Mouse (Mus musculus): ENCODE data around the gene Dab2ip. TPM values are rescaled to one million over a fixed set of nuclear protein-coding genes. Genes with fewer than 3 reads are reported as not detected.

Dab2ip gene
- total RNA-seq, 2 experiments from 2014 or later: 155 to 169 TPM

- DNase-seq (ENCODE audit: low spot score in 2 of 2): no peak
- intact Hi-C loops (cut with DNase I): no loop called here
These were observed 202.8 kb downstream of the Dab2ip start for GRCm38 (mm10) chr2:35760867-35761266.

DNA sequence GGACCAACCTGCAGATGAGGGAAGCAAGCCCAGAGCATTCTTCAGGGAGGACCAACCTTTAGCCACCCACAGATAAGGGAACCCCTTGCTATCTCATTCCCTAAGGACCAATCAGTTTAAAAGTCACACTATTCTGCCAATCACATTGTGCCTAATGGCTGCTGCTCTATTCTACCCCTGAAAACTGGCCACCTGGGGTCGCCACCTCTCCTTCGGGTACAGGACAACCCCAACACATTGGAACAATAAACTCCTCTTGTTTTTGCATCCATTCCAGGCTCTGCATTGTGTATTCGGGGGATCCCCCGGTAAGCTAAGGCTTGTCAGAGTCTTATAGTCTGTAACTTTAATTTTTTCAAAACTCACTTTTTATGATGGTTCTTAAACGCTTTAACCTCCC lies 203.4 kb downstream of the Dab2ip start:
- intact Hi-C loops (cut with DNase I): no loop called here

GRCm38 (mm10) chr2:35763818-35764217 lies 205.8 kb downstream of the Dab2ip start:
- no peak for DNase-seq (ENCODE audit: low spot score in 2 of 2)
- intact Hi-C loops (cut with DNase I): no loop called here

More for the DNA sequence above, 203.4 kb downstream of the Dab2ip start:
- no peak for DNase-seq (ENCODE audit: low spot score in 2 of 2)

GRCm38 (mm10) chr2:35764328-35764727 lies 206.3 kb downstream of the Dab2ip start:
- DNase-seq (ENCODE audit: low spot score in 2 of 2): no peak
- intact Hi-C loops (cut with DNase I): no loop called here

GRCm38 (mm10) chr2:35767834-35768537 lies 209.9 kb downstream of the Dab2ip start:
- intact Hi-C loops (cut with DNase I): no loop called here
- DNase-seq (ENCODE audit: low spot score in 2 of 2): peak; percentile 66 to 80

GRCm38 (mm10) chr2:35768538-35769238 lies 210.6 kb downstream of the Dab2ip start:
- peak; percentile 69 to 85 for DNase-seq (ENCODE audit: low spot score in 2 of 2)
- intact Hi-C loops (cut with DNase I): no loop called here

DNA sequence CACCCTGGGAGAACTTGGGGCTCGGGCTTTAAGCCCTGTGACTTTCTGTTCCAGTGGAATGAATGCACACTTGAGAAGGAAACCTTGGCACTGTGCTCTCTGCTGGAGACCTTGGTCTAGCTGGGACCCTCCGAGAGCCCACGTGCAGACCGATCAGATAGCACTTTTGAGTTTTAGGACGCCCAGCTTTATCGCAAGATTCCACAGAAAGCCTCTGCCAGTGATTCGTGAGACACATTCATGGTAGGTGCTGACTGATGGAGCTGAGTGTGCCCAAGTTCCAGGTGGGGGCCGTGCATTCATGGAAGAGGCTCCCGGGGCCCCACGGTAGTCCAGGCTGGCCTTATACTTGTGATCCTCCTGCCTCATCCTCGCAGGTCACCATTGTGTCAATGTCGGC lies 211.3 kb downstream of the Dab2ip start:
- DNase-seq (ENCODE audit: low spot score in 2 of 2): no peak
- intact Hi-C loops (cut with DNase I): no loop called here

- no peak for DNase-seq (ENCODE audit: low spot score in 2 of 2)
- intact Hi-C loops (cut with DNase I): loop anchor here (10.0 kb wide), 1 partner anchor 74 kb away; no protein-coding TSS in a partner anchor
These were observed 212.5 kb downstream of the Dab2ip start for GRCm38 (mm10) chr2:35770541-35770940.

DNA sequence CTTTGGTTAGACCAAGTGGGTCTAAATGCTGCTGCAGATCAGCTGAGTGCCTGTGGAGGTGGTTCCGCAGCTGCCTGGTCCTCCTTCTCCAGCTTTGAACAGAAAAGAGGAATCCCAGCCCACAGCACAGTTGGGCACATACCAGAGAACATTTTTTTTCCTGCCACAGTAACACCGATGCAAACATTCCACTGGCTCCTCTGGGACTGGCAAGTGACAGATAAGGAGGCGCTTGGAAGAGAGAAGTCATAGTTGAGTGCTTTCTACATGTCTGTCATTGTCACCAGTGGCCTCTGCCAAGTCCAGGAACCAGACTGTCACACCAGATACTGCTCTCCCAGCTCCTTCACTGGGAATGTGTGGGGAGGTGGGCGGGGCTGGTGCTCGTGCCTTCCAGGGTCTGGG lies 217.6 kb downstream of the Dab2ip start:
- peak; percentile 47 to 67 for DNase-seq (ENCODE audit: low spot score in 2 of 2)
- intact Hi-C loops (cut with DNase I): loop anchor here (10.0 kb wide), 1 partner anchor 69 kb away; no protein-coding TSS in a partner anchor

- intact Hi-C loops (cut with DNase I): loop anchor here (10.0 kb wide), 1 partner anchor 68 kb away; no protein-coding TSS in a partner anchor
- DNase-seq (ENCODE audit: low spot score in 2 of 2): peak; percentile 30 to 59
These were observed 218.9 kb downstream of the Dab2ip start for GRCm38 (mm10) chr2:35776935-35777334.

- intact Hi-C loops (cut with DNase I): loop anchor here (10.0 kb wide), 1 partner anchor 66 kb away; no protein-coding TSS in a partner anchor
- no peak for DNase-seq (ENCODE audit: low spot score in 2 of 2)
These were observed 221.2 kb downstream of the Dab2ip start for GRCm38 (mm10) chr2:35779266-35779665.

Other genes starting within 250 kb of the Dab2ip start
- gene Stom, start 221.3 kb upstream of the Dab2ip start, total RNA-seq (2021): 10 to 100 TPM in 1 of 2 experiments, 1 to 10 TPM in 1; 8.0 to 10.1 TPM
- not detected for gene 4930568D16Rik, start 190.5 kb upstream of the Dab2ip start, total RNA-seq (2021)
- gene 4930402F06Rik, start 161.1 kb upstream of the Dab2ip start, total RNA-seq (2021): not detected
- 1 to 10 TPM; 2.9 to 3.5 TPM for gene Ggta1, start 95.0 kb upstream of the Dab2ip start, total RNA-seq (2021)

Data from left cerebral cortex, postnatal 14 days (tissue).